ENCODE assay signal across 28 mouse cellular contexts in the genomic region with DNA sequence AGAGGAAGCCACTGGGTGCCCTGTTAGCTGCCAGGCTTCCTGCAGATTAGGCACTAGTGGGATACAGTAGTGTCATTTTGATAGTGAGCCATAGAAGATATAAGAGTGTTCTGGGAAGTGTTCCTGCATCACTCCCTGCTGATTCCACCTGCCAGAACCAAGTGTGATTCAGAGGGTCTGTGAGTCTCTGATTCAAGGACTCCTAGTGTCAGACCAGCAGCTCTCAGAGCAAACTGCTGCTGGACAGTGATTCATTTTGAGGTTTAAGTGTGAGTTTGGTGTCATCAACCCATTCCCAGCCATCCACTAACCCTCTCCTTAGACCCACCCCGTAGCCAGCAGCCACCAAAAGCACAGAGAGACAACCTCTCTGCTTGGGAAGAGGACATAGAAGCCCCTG. TPM values are rescaled to one million over a fixed set of nuclear protein-coding genes. Genes with fewer than 3 reads are reported as not detected.
A peak's percentile ranks its signal among the peaks of the same experiment; 100 is the strongest.
DNase-seq lines count a peak whose midpoint lies in the region; ATAC-seq and TF ChIP-seq lines count a peak whose summit lies in the region.
"Had no signal": no experiment of that assay in that cellular context is flagged by ENCODE, and none has a peak within 500 bp of the region (broad histone marks: within the 10 kb centered on the region; RNA-seq: fewer than 3 reads in every experiment).

No protein-coding gene starts in this region.

- no peak for TF ChIP-seq POLR2A in bone marrow, adult 2 months (IDR thresholded peaks at IDR 0.05; ENCODE audit: borderline replicate concordance, control insufficient read depth, low read depth, low read length)

- WGBS in liver, embryonic 16.5 days (ENCODE audit: insufficient replicate concordance), result 71% methylated on average over 1 of the region's 1 CpGs
- WGBS in liver, embryonic 12.5 days (ENCODE audit: insufficient replicate concordance), result 63% methylated on average over 1 of the region's 1 CpGs
- 75% methylated on average over 1 of the region's 1 CpGs for WGBS in bone marrow, adult 2 months
- WGBS in stomach, embryonic 16.5 days, result 84% methylated on average over 1 of the region's 1 CpGs

- DNase-seq in 416B (ENCODE audit: low read depth), result peak; percentile 11
- DNase-seq in retina, postnatal 1 day, result no peak
- no peak for DNase-seq in spleen, postnatal 10 days (ENCODE audit: low spot score in 2 of 2)
- DNase-seq: adrenal gland, adult 8-10 months; cerebellum, adult 2 months; gastrocnemius, postnatal 10 days; heart, postnatal 10 days; kidney, postnatal 25 days; layer of hippocampus, postnatal 36 days; right cerebral cortex, postnatal 25 days; spleen, adult 18-20 months; thymus, postnatal 25 days had no signal

- H3K4me2 ChIP-seq in liver, embryonic 16.5 days (ENCODE audit: low read depth, low read length), result no peak overlapping the region
- H3K4me2 ChIP-seq in liver, embryonic 12.5 days, result no peak overlapping the region
- no peak overlapping the region for H3K4me2 ChIP-seq in stomach, embryonic 16.5 days (ENCODE audit: low read depth, low read length)
- H3K4me2 ChIP-seq: heart, embryonic 11.5 days; limb, embryonic 13.5 days; midbrain, embryonic 11.5 days; neural tube, embryonic 12.5 days had no signal

- H3K27me3 ChIP-seq in liver, embryonic 16.5 days (ENCODE audit: control insufficient read depth, insufficient read depth, low read depth, low read length), result no peaks in the 10 kb centered on the region
- H3K27me3 ChIP-seq in liver, embryonic 12.5 days (replicated peaks), result no peaks in the 10 kb centered on the region
- H3K27me3 ChIP-seq in stomach, embryonic 16.5 days (ENCODE audit: control insufficient read depth, insufficient read depth, low read length), result no peaks in the 10 kb centered on the region

- no peak for TF ChIP-seq CTCF in bone marrow, adult 2 months (IDR thresholded peaks at IDR 0.05; ENCODE audit: control insufficient read depth, insufficient read depth, low read length)

- no peak overlapping the region for H3K9ac ChIP-seq in liver, embryonic 16.5 days (ENCODE audit: low read depth, low read length)
- H3K9ac ChIP-seq in liver, embryonic 12.5 days, result no peak overlapping the region
- no peak overlapping the region for H3K9ac ChIP-seq in stomach, embryonic 16.5 days (ENCODE audit: low read length)
- H3K9ac ChIP-seq: limb, embryonic 13.5 days; neural tube, embryonic 12.5 days had no signal

- 0 out of 2 replicates have a peak overlapping the region, but pooled peaks have one; percentile 24 for H3K27ac ChIP-seq in liver, embryonic 16.5 days (ENCODE audit: low read length)
- no peak overlapping the region for H3K27ac ChIP-seq in liver, embryonic 12.5 days
- H3K27ac ChIP-seq in bone marrow, adult 2 months (ENCODE audit: control insufficient read depth, insufficient read depth, low read depth, low read length, poor library complexity), result peak overlapping the region; percentile 57
- peak overlapping the region; percentile 51 for H3K27ac ChIP-seq in stomach, embryonic 16.5 days (ENCODE audit: low read length)
- H3K27ac ChIP-seq: embryonic facial prominence, embryonic 10.5 days; forebrain, embryonic 10.5 days; hindbrain, embryonic 10.5 days; hindbrain, postnatal 0 days; layer of hippocampus, adult 2 months; limb, embryonic 13.5 days; neural tube, embryonic 12.5 days had no signal

- no peak overlapping the region for H3K4me3 ChIP-seq in liver, embryonic 16.5 days (ENCODE audit: low read depth, low read length)
- H3K4me3 ChIP-seq in liver, embryonic 12.5 days, result no peak overlapping the region
- peak overlapping the region; percentile 2 for H3K4me3 ChIP-seq in bone marrow, adult 2 months (replicated peaks; ENCODE audit: control insufficient read depth, low read depth, low read length)
- H3K4me3 ChIP-seq in stomach, embryonic 16.5 days (replicated peaks; ENCODE audit: low read length), result no peak overlapping the region
- H3K4me3 ChIP-seq: embryonic facial prominence, embryonic 10.5 days; forebrain, embryonic 10.5 days; hindbrain, embryonic 10.5 days; layer of hippocampus, adult 2 months; limb, embryonic 13.5 days; neural tube, embryonic 12.5 days had no signal

- H3K36me3 ChIP-seq in liver, embryonic 16.5 days (ENCODE audit: control insufficient read depth, insufficient read depth), result no peaks in the 10 kb centered on the region
- H3K36me3 ChIP-seq in liver, embryonic 12.5 days, result no peaks in the 10 kb centered on the region
- H3K36me3 ChIP-seq in stomach, embryonic 16.5 days (ENCODE audit: control insufficient read depth, insufficient read depth, low read length), result no peaks in the 10 kb centered on the region
- H3K36me3 ChIP-seq: embryonic facial prominence, embryonic 10.5 days; forebrain, embryonic 10.5 days; hindbrain, embryonic 10.5 days; limb, embryonic 13.5 days; neural tube, embryonic 12.5 days had no signal

- H3K4me1 ChIP-seq in liver, embryonic 16.5 days (ENCODE audit: control insufficient read depth, low read depth, low read length), result peaks cover 13% of the 10 kb centered on the region
- H3K4me1 ChIP-seq in liver, embryonic 12.5 days, result peaks cover 52% of the 10 kb centered on the region
- peaks cover 8% of the 10 kb centered on the region for H3K4me1 ChIP-seq in bone marrow, adult 2 months (ENCODE audit: control insufficient read depth, insufficient read depth, low read length)
- H3K4me1 ChIP-seq in stomach, embryonic 16.5 days (ENCODE audit: control insufficient read depth, insufficient read depth, low read length), result peaks cover 9% of the 10 kb centered on the region; the same call in 1 of the 2 replicates
- H3K4me1 ChIP-seq: embryonic facial prominence, embryonic 10.5 days; forebrain, embryonic 10.5 days; hindbrain, embryonic 10.5 days; limb, embryonic 13.5 days; neural tube, embryonic 12.5 days had no signal

- no peak for ATAC-seq in liver, embryonic 16.5 days (ENCODE audit: low read depth)
- no peak for ATAC-seq in liver, embryonic 12.5 days
- no peak for ATAC-seq in stomach, embryonic 16.5 days (ENCODE audit: insufficient read depth, low FRiP score)
- ATAC-seq: forebrain, embryonic 16.5 days; hindbrain, postnatal 0 days; intestine, postnatal 0 days had no signal

- no peaks in the 10 kb centered on the region for H3K9me3 ChIP-seq in liver, embryonic 16.5 days (replicated peaks; ENCODE audit: control insufficient read depth, low read length)
- no peaks in the 10 kb centered on the region for H3K9me3 ChIP-seq in liver, embryonic 12.5 days (replicated peaks)
- no peaks in the 10 kb centered on the region for H3K9me3 ChIP-seq in stomach, embryonic 16.5 days (replicated peaks; ENCODE audit: control insufficient read depth, low read length)
- H3K9me3 ChIP-seq: embryonic facial prominence, embryonic 10.5 days; forebrain, embryonic 10.5 days; G1E; hindbrain, embryonic 10.5 days; limb, embryonic 13.5 days; neural tube, embryonic 12.5 days had no signal

RNA-seq across cellular contexts. Expression of a gene that starts 6.3 kb away (rescaled TPM):
- polyA plus RNA-seq in liver, embryonic 16.5 days (2015; fragmentation: Nextera tagmentation; extraction: Ambion mirVana), result 14.5 and 15.8 TPM in 2 replicates
- polyA plus RNA-seq in liver, embryonic 12.5 days (2016; fragmentation: Nextera tagmentation; extraction: Ambion mirVana), result 17.8 and 18.6 TPM in 2 replicates
- polyA plus RNA-seq in bone marrow, adult 2 months (2011; ENCODE audit: insufficient read depth, insufficient read length, low replicate concordance, missing spikeins), result 16.4 and 39.6 TPM in 2 replicates
- polyA plus RNA-seq in stomach, embryonic 16.5 days (2015; fragmentation: Nextera tagmentation; extraction: Ambion mirVana), result 26.5 and 33.8 TPM in 2 replicates
